Mouse (Mus musculus): ENCODE measurements around the gene Coro1b.

Gene Coro1b

DNA sequence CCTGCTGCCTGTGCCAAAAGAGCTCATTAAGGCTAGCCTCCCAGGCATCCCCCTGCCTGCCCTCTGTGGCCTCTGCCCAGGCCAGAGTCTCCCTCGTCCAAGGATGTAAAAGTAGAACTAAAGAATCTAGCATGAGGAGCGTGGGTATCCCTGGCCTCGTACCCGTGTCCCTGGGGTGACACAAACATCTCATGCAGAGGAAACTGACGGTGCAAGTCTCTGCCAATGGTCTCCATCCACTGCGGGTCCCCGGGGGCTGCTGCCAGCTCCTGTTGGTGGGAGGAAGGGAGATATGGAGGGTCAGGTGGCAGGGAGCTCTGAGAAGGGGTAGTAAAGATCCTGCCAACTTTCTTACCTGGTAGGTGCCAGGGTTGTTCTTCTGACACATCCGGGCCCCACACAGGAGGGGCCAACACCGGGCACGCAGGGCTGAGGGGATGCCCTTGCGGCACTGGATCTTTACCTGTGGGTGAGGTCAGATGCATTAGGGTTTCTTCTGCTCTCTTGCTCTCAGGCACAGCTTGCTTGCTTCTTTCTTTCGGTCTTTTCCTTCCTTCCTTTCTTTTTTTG is 40.7 kb downstream of the Coro1b start:
- DNase-seq (ENCODE audit: low read depth, low spot score), result no peak

DNA sequence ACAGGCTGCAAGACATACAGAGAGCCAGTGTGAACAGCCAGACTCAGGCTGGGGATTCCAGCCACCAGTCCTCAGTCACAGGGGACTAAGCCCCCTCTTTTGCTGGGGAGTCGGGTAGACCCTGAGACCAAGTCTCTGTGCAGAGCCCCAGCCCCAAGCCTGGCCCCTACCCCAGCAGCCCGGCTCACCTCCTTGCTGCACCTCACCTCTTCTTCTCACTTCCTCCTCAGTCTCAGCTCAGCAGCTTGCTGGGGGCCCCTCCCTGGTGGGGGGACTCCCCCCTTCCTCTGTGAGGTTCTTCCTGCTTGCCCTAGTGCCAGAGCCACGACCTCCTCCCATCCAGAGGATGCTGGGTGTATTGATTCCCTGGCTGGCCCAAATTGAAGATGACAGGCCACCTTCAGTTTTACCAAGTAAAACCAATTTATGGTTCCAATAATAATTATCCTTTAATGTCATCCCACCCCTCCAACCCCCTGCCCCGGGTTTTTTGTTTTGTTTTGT is 42.5 kb downstream of the Coro1b start, which contains the start of gene Tbc1d10c:
Gene Tbc1d10c, minus strand, starts transcription at position 454 of the 504 bp plus-strand sequence.
- no peak for DNase-seq (ENCODE audit: low read depth, low spot score)

DNA sequence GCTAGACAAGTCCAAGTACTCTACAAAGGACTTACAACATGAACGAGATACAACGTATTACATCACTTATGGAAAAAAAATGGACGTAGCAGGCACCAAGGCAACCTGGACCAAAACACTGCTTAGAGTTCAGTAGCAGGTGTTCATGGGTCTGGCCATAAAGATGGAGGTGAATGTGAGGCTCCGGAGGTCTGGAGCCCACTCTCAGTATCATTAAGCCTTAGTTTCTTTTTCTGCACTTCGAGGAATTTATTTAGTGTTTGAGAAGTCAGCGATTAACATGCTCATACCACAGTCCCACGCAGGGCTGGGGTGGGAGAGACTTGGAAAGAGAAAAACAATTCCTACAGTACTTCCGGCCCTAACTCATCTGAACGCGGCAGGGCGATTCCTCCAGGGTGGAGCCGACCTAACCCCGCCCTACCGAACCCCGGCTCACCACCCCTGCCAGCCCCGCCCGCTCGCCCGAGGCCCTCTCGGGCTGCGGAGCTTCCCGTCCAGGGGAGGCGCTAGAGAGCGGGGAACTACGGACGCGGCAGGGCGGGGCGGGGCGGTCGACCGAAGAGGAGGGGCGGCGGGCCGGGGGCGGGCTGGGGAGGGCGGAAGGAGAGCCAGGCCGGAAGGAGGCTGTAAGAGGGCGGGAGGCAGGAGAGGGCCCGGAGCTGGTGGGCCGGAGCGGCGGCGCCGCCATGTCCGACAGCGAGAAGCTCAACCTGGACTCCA is 43.3 kb downstream of the Coro1b start, which contains the start of gene Ppp1ca:
Gene Ppp1ca, plus strand, starts transcription at position 538 of the 723 bp plus-strand sequence.
- DNase-seq (ENCODE audit: low read depth, low spot score), result peak; percentile 94

DNA sequence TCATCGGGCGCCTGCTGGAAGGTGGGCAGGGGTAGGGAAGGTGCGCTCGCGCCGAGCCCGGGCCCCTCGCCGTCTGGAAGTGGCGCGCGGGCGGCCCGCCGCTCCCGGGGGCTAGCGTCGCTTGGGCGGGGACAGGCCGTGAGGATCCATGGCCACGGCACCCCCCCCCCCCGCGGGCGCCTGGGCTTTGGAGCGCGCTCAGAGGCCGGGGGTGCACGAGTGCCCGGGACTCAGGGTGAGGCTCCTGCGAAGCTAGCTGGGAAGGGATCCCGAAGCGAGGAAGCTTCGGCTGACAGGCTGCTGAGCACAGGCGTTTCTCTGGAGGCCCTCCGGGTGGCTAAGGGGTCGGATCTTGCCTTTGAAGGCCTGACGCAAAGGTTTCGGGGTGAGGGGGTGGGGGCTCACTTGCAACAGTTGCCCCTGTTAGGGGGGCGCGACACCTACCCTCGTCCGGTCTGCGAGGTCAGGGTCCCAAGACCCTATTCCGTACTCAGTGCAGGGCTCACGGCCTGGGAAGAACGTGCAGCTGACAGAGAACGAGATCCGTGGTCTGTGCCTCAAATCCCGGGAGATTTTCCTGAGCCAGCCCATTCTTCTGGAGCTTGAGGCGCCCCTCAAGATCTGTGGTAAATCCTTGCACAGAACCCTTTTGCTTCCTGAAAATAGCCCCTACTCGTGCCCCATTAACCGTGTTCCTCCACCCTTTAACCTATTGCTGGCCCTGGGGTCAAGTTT is 44.0 kb downstream of the Coro1b start:
- DNase-seq (ENCODE audit: low read depth, low spot score), result peak; percentile 64

DNA sequence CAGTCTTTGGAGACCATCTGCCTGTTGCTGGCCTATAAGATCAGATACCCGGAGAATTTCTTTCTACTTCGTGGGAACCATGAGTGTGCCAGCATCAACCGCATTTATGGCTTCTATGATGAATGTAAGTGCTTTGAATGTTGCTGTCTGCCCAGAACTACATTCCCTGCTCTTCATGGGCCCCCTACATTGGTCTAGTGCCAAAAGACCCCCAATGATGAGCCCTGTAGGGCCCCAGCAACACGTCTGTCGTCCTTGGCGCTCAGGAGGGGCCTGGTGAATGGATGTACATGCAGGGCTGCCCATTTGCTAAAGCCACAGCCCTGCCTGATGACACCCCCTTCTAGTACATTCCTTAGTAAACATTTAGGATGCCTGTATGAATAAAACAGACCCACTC is 44.7 kb downstream of the Coro1b start:
- DNase-seq (ENCODE audit: low read depth, low spot score), result no peak

DNA sequence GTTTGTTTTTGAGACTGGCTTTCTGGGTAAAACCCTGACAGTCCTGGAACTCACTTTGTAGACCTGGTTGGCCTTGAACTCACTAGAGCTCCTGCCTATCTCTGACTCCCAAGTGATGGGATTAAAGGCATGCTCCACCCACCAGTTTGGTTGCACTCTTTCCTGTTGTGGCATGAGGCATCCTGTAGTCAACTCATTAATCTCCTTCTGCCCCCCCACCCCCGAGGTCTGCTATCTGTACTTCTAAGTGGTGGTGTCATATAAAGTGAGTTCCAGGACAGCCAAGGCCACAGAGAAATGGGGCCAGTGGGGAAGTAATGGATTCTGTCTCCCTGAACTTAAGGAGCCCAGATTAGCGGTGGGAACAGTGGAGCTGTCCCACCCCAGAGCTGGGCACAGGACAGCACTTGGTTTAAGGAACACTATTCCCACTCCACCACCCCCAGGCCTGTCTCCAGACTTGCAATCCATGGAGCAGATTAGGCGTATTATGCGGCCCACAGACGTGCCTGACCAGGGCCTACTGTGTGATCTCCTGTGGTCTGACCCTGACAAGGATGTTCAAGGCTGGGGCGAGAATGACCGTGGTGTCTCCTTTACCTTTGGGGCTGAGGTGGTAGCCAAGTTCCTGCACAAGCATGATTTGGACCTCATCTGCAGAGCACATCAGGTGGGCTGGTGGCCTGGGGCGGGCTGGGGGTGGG is 45.8 kb downstream of the Coro1b start:
- DNase-seq (ENCODE audit: low read depth, low spot score), result peak; percentile 52

DNA sequence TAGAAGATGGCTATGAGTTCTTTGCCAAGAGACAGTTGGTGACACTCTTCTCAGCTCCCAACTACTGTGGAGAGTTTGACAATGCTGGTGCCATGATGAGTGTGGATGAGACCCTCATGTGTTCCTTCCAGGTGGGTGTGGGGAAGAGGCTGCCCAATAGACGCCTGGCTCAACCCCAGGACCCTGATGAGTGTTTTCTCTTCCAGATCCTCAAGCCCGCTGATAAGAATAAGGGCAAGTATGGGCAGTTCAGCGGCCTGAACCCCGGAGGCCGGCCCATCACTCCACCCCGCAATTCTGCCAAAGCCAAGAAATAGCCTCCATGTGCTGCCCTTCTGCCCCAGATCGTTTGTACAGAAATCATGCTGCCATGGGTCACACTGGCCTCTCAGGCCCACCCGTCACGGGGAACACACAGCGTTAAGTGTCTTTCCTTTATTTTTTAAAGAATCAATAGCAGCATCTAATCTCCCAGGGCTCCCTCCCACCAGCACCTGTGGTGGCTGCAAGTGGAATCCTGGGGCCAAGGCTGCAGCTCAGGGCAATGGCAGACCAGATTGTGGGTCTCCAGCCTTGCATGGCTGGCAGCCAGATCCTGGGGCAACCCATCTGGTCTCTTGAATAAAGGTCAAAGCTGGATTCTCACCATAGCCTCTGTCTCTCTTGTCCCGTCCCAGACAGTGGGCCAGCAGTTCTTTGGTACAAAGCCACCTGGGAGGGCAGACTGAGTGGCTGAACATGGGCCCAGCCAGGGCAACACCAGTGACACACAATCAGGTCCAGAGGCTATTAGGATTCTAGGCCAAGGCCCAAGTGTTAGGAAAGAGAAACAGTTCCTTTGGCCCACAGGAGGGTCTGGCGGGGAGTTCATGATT is 46.6 kb downstream of the Coro1b start:
- no peak for DNase-seq (ENCODE audit: low read depth, low spot score)

DNA sequence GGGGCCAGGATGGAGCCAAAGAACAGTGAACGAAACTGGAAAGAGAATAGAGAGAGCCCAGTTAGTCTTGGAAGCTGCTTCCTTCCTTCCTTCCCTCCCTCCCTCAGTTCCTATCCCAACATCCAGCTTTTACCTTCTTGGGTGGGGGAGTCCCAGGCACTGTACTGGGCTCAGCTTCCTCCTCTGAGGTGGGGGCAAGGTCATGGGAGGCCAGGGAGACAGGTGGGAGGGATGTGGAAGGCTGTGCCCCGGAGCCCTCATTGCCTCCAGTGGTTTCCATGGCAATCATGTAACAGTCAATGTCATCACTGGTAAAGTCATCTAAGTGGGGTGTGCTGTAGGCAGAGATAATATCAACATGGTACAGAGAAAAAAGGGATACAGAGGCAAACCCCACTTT is 47.6 kb downstream of the Coro1b start:
- DNase-seq (ENCODE audit: low read depth, low spot score), result no peak

DNA sequence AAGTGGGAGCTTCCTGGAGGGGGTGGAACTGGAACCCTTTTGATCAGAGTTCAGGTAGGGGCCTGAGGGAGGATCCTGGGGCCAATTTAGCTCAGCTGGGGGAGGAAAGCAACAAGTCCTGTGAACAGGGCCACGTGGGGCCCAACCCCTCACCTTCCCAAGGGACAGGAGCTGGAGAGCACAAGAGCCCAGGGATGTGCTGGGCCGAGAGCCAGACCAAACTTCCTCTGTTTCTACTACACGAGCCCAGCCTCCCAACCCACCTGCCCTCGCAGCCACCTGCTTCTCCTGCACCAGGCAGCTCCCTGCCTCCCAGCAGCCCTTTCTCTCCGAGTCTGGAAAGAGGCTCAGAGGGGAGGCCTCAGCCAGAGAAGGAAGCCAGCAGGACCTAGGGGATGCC is 48.1 kb downstream of the Coro1b start:
- peak; percentile 69 for DNase-seq (ENCODE audit: low read depth, low spot score)

DNA sequence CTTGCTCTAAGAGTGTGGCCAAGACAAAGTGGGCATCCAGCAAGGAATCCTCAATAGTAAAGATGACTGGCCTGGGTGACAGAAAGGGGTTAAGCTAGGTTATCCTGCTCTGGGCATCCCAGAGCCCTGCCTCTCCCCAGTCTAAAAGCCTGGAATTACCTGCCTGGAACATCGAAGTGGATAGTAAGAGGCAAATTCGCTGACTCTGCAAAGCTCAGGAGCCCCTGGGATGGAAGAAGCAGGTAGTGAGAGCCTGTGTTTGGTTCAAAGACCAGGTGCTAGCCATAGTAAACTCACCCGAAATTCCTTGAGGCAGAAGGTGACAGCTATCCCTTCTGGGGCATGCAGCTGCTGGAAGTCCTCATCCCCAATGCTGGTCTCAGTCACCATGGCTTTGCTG is 48.8 kb downstream of the Coro1b start:
- DNase-seq (ENCODE audit: low read depth, low spot score), result no peak

DNA sequence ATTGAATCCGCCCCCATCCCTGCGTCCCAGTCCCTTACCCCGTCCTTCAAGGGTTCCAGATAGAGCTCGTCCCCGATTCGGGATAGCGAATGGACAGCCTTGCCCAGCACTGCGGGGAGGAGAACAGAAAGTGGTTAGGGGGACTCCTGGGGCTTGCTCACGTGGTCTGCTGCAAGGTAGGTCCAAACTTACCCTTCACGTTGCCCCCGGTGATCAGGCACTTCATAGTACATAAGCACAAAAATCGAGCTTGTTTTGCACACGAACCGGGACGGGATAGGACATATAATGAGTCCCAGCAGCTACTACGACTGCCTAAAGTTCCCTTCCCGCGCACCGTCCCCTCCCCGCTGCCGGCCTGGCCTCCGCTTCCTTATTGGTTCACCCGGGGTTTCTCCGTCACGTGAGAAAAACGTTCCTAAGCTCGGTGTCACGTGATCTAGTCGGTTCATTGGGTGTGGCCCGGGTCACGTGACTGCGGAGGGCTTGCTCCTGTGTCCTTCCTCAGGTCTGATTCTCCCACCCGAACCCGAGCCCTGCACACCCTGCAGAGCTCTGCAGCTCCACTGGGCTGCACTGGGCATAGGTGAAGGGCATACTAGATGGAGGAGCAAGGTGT is 53.0 kb downstream of the Coro1b start, which contains the start of gene Rad9a:
Gene Rad9a, minus strand, starts transcription at position 372 of the 619 bp plus-strand sequence.
- DNase-seq (ENCODE audit: low read depth, low spot score), result peak; percentile 100

DNA sequence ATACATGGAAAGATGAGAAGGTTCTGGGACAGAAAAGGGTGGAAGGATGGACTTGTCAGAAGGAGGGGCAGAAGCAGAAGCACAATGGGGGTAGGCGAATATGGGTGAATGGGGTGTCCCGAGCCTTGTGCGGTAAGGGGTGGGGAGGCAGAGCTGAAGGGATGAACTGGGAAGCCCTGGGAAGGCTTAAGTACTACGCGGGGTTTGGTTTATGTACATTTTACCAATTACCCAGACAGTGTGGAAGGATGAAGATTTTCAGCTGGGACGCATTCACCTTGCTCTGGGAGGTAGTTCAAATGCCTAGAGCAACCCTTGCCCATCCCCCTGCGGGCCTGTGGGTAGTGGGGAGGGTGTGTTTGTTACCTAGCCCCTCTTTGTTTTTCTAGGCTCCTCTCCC is 53.7 kb downstream of the Coro1b start:
- no peak for DNase-seq (ENCODE audit: low read depth, low spot score)

DNA sequence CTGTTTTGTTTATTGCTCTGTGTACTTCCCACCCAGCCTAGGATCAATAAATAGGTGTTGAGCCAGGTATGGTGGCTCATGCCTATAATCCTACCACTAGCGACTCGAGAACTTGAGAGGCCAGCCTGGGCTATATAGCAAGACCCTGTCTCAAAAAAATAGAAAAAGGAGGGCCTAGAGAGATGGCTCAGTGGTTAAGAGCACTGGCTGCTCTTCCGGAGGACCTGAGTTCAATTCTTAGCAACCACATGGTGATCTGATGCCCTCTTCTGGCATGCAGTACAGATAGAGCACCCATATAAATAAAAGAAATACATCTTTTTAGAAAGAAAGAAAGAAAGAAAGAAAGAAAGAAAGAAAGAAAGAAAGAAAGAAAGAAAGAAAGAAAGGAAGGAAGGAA is 54.7 kb downstream of the Coro1b start:
- DNase-seq (ENCODE audit: low read depth, low spot score), result peak; percentile 39
